Mouse (Mus musculus): ENCODE results near the gene Kncn.

DNA sequence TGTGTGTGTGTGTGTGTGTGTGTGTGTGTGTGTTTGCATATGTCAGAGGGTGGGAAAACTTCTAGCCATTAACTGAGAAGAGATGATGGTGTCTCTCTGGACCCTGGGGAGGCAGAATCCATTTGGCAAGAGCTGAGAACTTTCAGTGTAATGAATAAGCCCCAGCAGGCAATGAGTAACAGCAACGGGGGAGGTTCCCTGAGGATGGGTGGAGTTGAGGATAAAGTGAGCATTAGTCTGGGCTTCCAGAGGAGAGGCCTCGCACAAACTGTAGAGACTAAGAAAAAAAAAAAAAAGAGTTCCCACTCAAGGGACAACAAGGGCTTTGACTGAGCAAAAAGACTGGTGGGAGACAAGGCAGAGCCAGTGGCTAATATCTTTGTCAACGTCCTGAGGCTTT lies 10.1 kb downstream of the Kncn start:
- TF ChIP-seq CTCF (IDR thresholded peaks at IDR 0.05) (no peak), POLR2A (IDR thresholded peaks at IDR 0.05; ENCODE audit: insufficient read depth, low read depth, low read length) (no peak), EP300 (IDR thresholded peaks at IDR 0.05; ENCODE audit: insufficient read depth, low read depth, low read length) (no peak)

Measured in heart, adult 2 months (tissue).